Mouse (Mus musculus) liver, embryonic 11.5 days (tissue): ENCODE results near the gene Afmid. TPM values are rescaled to one million over a fixed set of nuclear protein-coding genes. Genes with fewer than 3 reads are reported as not detected.
"Not testable (repeated sequence)": the region's sequence is repeated elsewhere in the genome, so short reads cannot be mapped to it uniquely, and the experiment has no call there.

ENCODE experiments used
- ATAC-seq: fragments of 200-750 bp; cut with Nextera tagmentation; replicated peaks from 2 replicates; pipeline ENCODE4 v1.8.0; 2017; ENCODE audit warnings: moderate number of reproducible peaks, mild to moderate bottlenecking, moderate TSS enrichment, moderate library complexity; ENCODE audit not compliant: low FRiP score
- DNase-seq: peaks from one replicate; pipeline ENCODE4 v3.0.0-alpha.2; 2017; ENCODE audit warnings: low spot score
- H3K27ac ChIP-seq: fragments of 300-500 bp; sonication (generic); 2 replicates; pipeline ENCODE4 v1.5.1; 2014; ENCODE audit warnings: mild to moderate bottlenecking, low read depth, low read length, control low read depth
- H3K27me3 ChIP-seq: fragments of 300-500 bp; sonication (generic); replicated peaks from 2 replicates; pipeline ENCODE4 v1.6.1; 2014; ENCODE audit warnings: low read length, mixed read lengths; ENCODE audit not compliant: control insufficient read depth, insufficient read depth
- H3K36me3 ChIP-seq: fragments of 300-500 bp; sonication (generic); 2 replicates; pipeline ENCODE4 v1.6.1; 2014; ENCODE audit warnings: mild to moderate bottlenecking, low read length, moderate library complexity, mixed read lengths; ENCODE audit not compliant: control insufficient read depth, insufficient read depth
- H3K4me1 ChIP-seq: fragments of 300-500 bp; sonication (generic); replicated peaks from 2 replicates; pipeline ENCODE4 v1.6.1; 2014; ENCODE audit warnings: low read length, mixed read lengths; ENCODE audit not compliant: control insufficient read depth, insufficient read depth
- H3K4me2 ChIP-seq: fragments of 300-500 bp; sonication (generic); 2 replicates; pipeline ENCODE4 v1.6.1; 2014; ENCODE audit warnings: mild to moderate bottlenecking, control low read depth, moderate library complexity
- H3K4me3 ChIP-seq: fragments of 300-500 bp; sonication (generic); 2 replicates; pipeline ENCODE4 v1.5.1; 2014; ENCODE audit warnings: low read depth, low read length, control low read depth
- H3K9ac ChIP-seq: fragments of 300-500 bp; sonication (generic); 2 replicates; pipeline ENCODE4 v1.6.1; 2014; ENCODE audit warnings: low read depth, low read length, control low read depth
- H3K9me3 ChIP-seq: fragments of 300-500 bp; sonication (generic); 2 replicates; pipeline ENCODE4 v1.6.1; 2016; ENCODE audit warnings: low read length, inconsistent platforms, mixed read lengths; ENCODE audit not compliant: control insufficient read depth
- WGBS: fragments of 180-500 bp; shearing (Covaris S2); extraction: QIAGEN DNeasy Blood & Tissue Kit; methylation state at CpG from one replicate; pipeline ENCODE4 v1.1.7; 2014; 5-methylcytosine and 5-hydroxymethylcytosine counted together
- polyA plus RNA-seq: library from polyadenylated mRNA; unstranded; fragments of >200 nt; fragmentation: Nextera tagmentation; extraction: Ambion mirVana; gene quantifications from 2 replicates; pipeline ENCODE4 v1.2.1, GENCODE M21; 2014

Gene Afmid
- polyA plus RNA-seq, 1 experiment from 2014 or later, result 8.4 TPM

DNA sequence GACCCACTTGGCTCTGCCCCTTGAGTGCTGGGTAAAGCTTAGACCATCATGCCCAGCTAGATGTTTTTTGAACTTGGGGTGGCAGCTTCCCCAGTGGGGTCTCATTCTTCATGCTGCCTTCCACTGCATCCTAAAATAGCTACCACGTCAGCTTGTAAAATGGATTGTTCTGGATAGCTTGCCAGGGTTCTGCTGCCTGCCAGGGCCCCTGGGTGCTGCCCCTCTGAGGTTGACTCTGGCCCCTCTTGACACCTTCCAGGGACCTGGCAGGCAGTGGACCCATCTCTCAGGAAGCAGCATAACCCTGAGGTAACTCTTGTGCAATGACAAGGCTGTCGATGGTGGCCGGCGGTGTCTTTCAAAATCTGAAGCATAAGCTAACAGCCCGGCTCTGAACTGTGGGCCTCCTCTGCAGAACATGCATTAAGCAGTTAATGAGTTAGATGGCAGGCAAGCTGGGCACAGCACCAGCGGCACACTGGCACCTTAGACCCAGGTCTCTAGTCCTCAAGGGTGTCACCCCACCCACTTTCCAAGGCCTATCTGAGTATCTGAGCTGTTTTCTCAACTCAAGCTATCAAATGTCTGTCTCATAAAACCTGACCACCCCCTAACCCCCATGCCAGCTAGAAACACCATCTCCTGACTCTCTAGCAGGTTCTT, 10.9 kb upstream of the Afmid start:
- H3K4me3 ChIP-seq, result no peak overlapping the region
- H3K4me2 ChIP-seq, result no peak overlapping the region
- H3K4me1 ChIP-seq, result peaks cover 16% of the 10 kb centered on the region
- 83% methylated on average over 6 of the region's 6 CpGs for WGBS
- no peaks in the 10 kb centered on the region for H3K27me3 ChIP-seq
- H3K9ac ChIP-seq, result no peak overlapping the region
- 0 out of 2 replicates have a peak overlapping the region, but pooled peaks have one; percentile 29 for H3K27ac ChIP-seq
- no peaks in the 10 kb centered on the region for H3K9me3 ChIP-seq
- ATAC-seq (no peak), DNase-seq (no peak)
- peaks cover 48% of the 10 kb centered on the region for H3K36me3 ChIP-seq

DNA sequence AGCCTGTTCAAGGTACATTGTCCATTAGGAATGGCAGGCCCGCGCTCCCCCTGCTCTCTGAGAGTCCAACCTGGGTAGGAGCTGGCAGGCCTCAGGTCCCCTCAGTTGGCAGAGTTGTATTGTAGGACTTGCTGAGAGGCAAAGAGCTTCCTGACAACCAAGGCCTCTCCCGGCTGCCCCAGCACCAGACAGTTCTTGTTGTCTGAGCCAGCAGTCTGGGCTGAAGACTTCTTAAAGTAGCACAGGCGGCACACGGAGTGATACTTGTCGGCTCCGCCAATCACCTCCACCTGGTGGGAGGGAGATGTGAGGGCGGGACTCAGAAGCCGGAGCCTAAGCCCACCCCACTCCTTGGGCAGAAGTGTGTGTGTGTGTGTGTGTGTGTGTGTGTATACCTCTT, 9.9 kb upstream of the Afmid start:
- H3K36me3 ChIP-seq, result peaks cover 49% of the 10 kb centered on the region

DNA sequence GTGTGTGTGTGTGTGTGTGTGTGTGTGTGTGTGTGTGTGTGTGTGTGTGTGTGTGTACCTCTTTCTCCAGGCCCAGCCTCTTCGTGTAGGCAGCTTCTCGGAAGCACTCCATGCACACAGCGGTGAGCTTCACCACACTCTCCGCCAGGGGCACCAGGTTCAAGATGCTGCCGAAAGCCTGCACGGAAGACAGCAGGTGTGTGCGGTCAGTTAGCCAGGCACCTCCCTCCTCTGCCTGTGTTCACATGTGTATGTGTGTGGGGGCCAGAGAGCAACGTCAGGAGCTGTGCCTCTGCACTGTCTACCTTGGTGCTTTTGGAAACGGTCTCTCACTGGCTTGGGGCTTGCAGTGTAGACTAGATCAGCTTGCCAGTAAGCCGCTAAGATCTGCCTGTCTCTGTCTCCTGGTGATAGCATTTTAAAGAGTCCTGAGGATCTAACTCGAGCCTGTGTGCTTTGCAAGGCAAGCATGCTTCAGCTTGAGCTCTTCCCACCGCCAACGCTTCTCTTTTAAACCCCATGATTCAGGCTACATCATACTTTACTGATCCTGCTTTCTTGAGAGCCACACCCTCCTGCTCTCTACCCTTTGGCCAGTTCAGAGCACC, 9.2 kb upstream of the Afmid start:
- Histone ChIP-seq H3K27ac (no peak overlapping the region), H3K36me3 (peaks cover 55% of the 10 kb centered on the region), H3K9ac (no peak overlapping the region), H3K27me3 (no peaks in the 10 kb centered on the region), H3K4me2 (no peak overlapping the region), H3K9me3 (no peaks in the 10 kb centered on the region), H3K4me3 (no peak overlapping the region), H3K4me1 (peaks cover 3% of the 10 kb centered on the region)
- ATAC-seq (peak; percentile 42; the same call in 1 of the 2 replicates), DNase-seq (no peak)
- 88% methylated on average over 13 of the region's 13 CpGs for WGBS

More for the DNA sequence above, 9.9 kb upstream of the Afmid start:
- H3K9ac ChIP-seq, H3K4me1 ChIP-seq, ATAC-seq, H3K4me2 ChIP-seq, H3K9me3 ChIP-seq, H3K27me3 ChIP-seq, DNase-seq, H3K4me3 ChIP-seq: not testable (repeated sequence)
- H3K27ac ChIP-seq, result 0 out of 2 replicates have a peak overlapping the region, but pooled peaks have one; percentile 2
- 69% methylated on average over 9 of the region's 9 CpGs for WGBS

DNA sequence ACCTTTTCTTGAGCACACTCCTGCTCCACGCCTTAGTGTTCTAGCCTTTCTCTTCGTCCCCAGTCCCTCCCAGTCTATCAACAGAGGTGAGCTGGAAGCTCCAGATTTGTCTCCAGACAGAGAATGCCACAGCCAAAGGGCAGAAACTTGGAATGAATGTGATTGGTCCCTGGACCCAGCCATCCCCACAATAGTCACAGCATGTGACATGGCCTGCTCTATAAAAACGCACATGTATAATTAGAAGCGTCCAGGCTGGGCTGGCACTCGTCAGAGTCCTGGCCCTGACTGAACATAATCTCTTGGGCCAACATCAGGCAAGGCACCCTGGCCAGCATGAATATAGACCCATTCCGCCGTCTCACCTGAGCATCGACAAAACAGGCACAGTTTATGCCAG, 6.6 kb upstream of the Afmid start:
- Histone ChIP-seq H3K4me1 (peaks cover 13% of the 10 kb centered on the region), H3K4me2 (no peak overlapping the region), H3K27me3 (no peaks in the 10 kb centered on the region), H3K4me3 (no peak overlapping the region), H3K9me3 (no peaks in the 10 kb centered on the region), H3K9ac (no peak overlapping the region), H3K27ac (no peak overlapping the region), H3K36me3 (peaks cover 59% of the 10 kb centered on the region)
- 83% methylated on average over 8 of the region's 8 CpGs for WGBS
- no peak for ATAC-seq
- no peak for DNase-seq

DNA sequence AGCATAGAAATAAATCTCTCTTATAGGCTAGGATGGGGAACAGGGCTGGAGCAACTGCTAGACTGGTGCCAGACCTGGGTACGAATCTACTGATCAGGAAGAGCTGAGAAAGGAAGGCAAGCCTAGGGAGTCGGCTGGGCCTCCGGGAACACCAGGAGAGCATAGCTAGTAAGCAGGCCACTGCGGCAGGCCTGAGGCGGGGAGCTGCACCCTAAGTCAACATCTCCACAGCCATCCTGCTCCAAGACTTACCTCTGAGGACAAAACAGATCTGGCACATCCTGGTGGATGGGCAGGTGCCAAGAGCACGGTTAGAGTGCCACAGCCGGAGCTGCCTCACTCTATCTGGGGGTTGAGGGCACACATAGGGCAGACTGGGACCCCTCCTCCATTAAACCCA, 5.6 kb upstream of the Afmid start:
- Histone ChIP-seq H3K27me3 (no peaks in the 10 kb centered on the region), H3K27ac (no peak overlapping the region), H3K36me3 (peaks cover 51% of the 10 kb centered on the region), H3K9ac (no peak overlapping the region), H3K4me1 (peaks cover 17% of the 10 kb centered on the region), H3K4me2 (no peak overlapping the region), H3K4me3 (no peak overlapping the region), H3K9me3 (no peaks in the 10 kb centered on the region)
- WGBS, result 91% methylated on average over 7 of the region's 7 CpGs
- no peak for ATAC-seq
- DNase-seq, result no peak

DNA sequence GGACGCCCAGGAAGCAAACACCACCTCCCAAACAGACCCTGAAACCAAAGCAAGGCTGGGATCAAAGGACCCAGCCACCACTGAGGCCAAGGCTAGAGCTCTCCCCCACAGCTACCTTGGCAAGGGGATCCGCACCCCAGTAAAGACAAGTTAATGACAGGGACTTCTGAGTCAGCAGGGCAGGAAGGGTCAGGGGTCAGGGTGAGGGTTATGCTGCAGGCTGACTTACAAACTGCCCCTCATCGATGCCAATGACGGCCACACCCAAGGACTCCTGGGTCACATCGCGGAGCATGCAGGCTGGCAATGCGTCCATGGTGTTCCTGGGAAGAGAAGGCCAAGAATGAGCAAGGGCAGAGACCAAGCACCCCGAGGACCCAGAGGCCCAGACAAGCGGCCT, 3.9 kb upstream of the Afmid start:
- WGBS, result 86% methylated on average over 9 of the region's 9 CpGs
- Histone ChIP-seq H3K27me3 (no peaks in the 10 kb centered on the region), H3K4me1 (peaks cover 23% of the 10 kb centered on the region), H3K36me3 (peaks cover 45% of the 10 kb centered on the region), H3K9me3 (no peaks in the 10 kb centered on the region), H3K4me2 (no peak overlapping the region), H3K9ac (no peak overlapping the region), H3K4me3 (no peak overlapping the region), H3K27ac (0 out of 2 replicates have a peak overlapping the region, but pooled peaks have one; percentile 1)
- ATAC-seq (no peak), DNase-seq (no peak)

DNA sequence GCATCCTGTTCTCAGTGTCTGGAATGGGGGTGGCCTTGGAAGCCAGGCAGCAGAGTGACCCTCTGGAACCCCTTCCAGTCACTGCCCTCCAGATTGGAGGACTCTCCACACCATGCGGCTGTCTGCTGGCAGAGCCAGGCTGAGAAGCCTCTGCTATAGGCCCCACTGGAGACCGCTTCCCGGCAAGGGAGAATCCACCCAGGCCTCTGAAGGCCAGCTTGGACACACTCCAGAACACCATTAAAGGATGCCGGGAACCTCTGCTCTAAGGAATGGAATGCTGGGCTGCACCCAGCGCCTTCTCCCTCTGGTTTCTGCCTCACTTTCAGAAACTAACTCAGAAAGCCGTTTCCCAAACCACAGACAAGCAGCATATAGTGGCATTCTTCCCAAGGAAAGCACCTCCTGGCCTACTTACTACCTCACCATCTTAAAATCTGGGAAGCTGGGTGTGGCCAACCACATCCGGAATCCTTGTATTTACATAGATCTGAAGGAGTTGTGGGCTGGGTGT, 2.9 kb upstream of the Afmid start:
- Histone ChIP-seq H3K9ac (peak overlapping the region; percentile 25; the same call in 1 of the 2 replicates), H3K4me3 (no peak overlapping the region), H3K27ac (no peak overlapping the region), H3K4me1 (peaks cover 32% of the 10 kb centered on the region), H3K9me3 (no peaks in the 10 kb centered on the region), H3K27me3 (no peaks in the 10 kb centered on the region), H3K36me3 (peaks cover 42% of the 10 kb centered on the region), H3K4me2 (peak overlapping the region; percentile 98)
- 89% methylated on average over 7 of the region's 7 CpGs for WGBS
- no peak for DNase-seq
- no peak for ATAC-seq

DNA sequence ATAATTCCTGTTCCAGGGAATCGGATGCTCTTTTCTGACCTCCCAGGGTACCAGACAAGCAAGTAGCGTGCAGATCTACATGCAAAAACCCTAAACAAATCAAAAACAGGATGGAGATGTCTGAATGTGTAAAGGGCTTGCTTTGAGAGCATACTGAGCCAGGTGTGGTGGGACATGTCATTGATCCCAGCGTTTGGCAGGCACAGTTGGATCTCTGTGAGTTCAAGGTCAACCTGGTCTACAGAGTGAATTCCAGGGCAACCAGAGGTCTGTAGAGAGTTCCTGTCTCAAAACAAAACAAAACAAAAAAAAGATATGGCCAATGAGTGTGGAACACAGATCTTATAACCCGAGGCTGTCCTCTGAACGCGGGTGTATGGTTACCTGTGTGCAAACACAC, 2.3 kb upstream of the Afmid start:
- Histone ChIP-seq H3K4me1 (peaks cover 38% of the 10 kb centered on the region), H3K9me3 (no peaks in the 10 kb centered on the region), H3K27me3 (no peaks in the 10 kb centered on the region), H3K9ac (peak overlapping the region; percentile 97; the same call in 1 of the 2 replicates), H3K4me3 (peak overlapping the region; percentile 68), H3K36me3 (peaks cover 36% of the 10 kb centered on the region), H3K4me2 (peak overlapping the region; percentile 98), H3K27ac (peak overlapping the region; percentile 11; the same call in 1 of the 2 replicates)
- DNase-seq (no peak), ATAC-seq (no peak)
- 93% methylated on average over 6 of the region's 6 CpGs for WGBS
